Mouse (Mus musculus): ENCODE measurements around the gene Pkp2.

GRCm38 (mm10) chr16:16197374-16197773 is 15.7 kb upstream of the Pkp2 start:
- no peak for TF ChIP-seq POLR2A (IDR thresholded peaks at IDR 0.05; ENCODE audit: low read depth, low read length)
- TF ChIP-seq CTCF (IDR thresholded peaks at IDR 0.05; ENCODE audit: extremely low read depth, insufficient read depth, insufficient read length, insufficient replicate concordance) = no peak
